Mouse (Mus musculus): ENCODE data around the gene Mpo. TPM values are rescaled to one million over a fixed set of nuclear protein-coding genes. Genes with fewer than 3 reads are reported as not detected.

The Mpo gene
- polyA plus RNA-seq, 1 experiment from 2014 or later, result 0.64 TPM

- H3K27ac ChIP-seq (ENCODE audit: low read length), result no peak overlapping the region
- peak overlapping the region; percentile 20 for H3K4me3 ChIP-seq (ENCODE audit: low read length)
- no peaks in the 10 kb centered on the region for H3K36me3 ChIP-seq (ENCODE audit: control insufficient read depth, insufficient read depth, low read length)
- ATAC-seq (ENCODE audit: low read depth), result peak; percentile 30; the same call in 1 of the 2 replicates
- H3K4me2 ChIP-seq (ENCODE audit: low read depth, low read length), result no peak overlapping the region
- WGBS, result 82% methylated on average over 15 of the region's 15 CpGs
- no peaks in the 10 kb centered on the region for H3K9me3 ChIP-seq (ENCODE audit: control insufficient read depth, low read length)
- H3K27me3 ChIP-seq (ENCODE audit: control insufficient read depth, insufficient read depth, low read depth, low read length), result peaks cover 15% of the 10 kb centered on the region
- H3K4me1 ChIP-seq (replicated peaks; ENCODE audit: control insufficient read depth, insufficient read depth, low read length), result no peaks in the 10 kb centered on the region
- H3K9ac ChIP-seq (ENCODE audit: low read length), result no peak overlapping the region
Observed at GRCm38 (mm10) chr11:87756251-87756820, 37.0 kb upstream of the Mpo start.

- no peak overlapping the region for H3K4me2 ChIP-seq (ENCODE audit: low read depth, low read length)
- ATAC-seq (ENCODE audit: low read depth), result no peak
- peak overlapping the region; percentile 20 for H3K4me3 ChIP-seq (ENCODE audit: low read length)
- H3K9ac ChIP-seq (ENCODE audit: low read length), result no peak overlapping the region
- no peaks in the 10 kb centered on the region for H3K4me1 ChIP-seq (replicated peaks; ENCODE audit: control insufficient read depth, insufficient read depth, low read length)
- H3K27ac ChIP-seq (ENCODE audit: low read length), result no peak overlapping the region
- peaks cover 24% of the 10 kb centered on the region for H3K27me3 ChIP-seq (ENCODE audit: control insufficient read depth, insufficient read depth, low read depth, low read length)
- H3K36me3 ChIP-seq (ENCODE audit: control insufficient read depth, insufficient read depth, low read length), result no peaks in the 10 kb centered on the region
- 82% methylated on average over 25 of the region's 25 CpGs for WGBS
- no peaks in the 10 kb centered on the region for H3K9me3 ChIP-seq (ENCODE audit: control insufficient read depth, low read length)
Observed at GRCm38 (mm10) chr11:87757001-87757954, 36.1 kb upstream of the Mpo start.

- Histone ChIP-seq H3K27me3 (ENCODE audit: control insufficient read depth, insufficient read depth, low read depth, low read length) (peaks cover 35% of the 10 kb centered on the region), H3K9me3 (ENCODE audit: control insufficient read depth, low read length) (no peaks in the 10 kb centered on the region), H3K9ac (ENCODE audit: low read length) (no peak overlapping the region), H3K4me3 (ENCODE audit: low read length) (no peak overlapping the region), H3K27ac (ENCODE audit: low read length) (no peak overlapping the region), H3K36me3 (ENCODE audit: control insufficient read depth, insufficient read depth, low read length) (no peaks in the 10 kb centered on the region), H3K4me2 (ENCODE audit: low read depth, low read length) (no peak overlapping the region), H3K4me1 (replicated peaks; ENCODE audit: control insufficient read depth, insufficient read depth, low read length) (peaks cover under 1% of the 10 kb centered on the region)
- no peak for ATAC-seq (ENCODE audit: low read depth)
- 74% methylated on average over 7 of the region's 7 CpGs for WGBS
Observed at GRCm38 (mm10) chr11:87758161-87758911, 35.0 kb upstream of the Mpo start.

- WGBS, result 60% methylated on average over 4 of the region's 4 CpGs
- Histone ChIP-seq H3K27me3 (ENCODE audit: control insufficient read depth, insufficient read depth, low read depth, low read length) (peaks cover 42% of the 10 kb centered on the region), H3K36me3 (ENCODE audit: control insufficient read depth, insufficient read depth, low read length) (no peaks in the 10 kb centered on the region), H3K4me1 (replicated peaks; ENCODE audit: control insufficient read depth, insufficient read depth, low read length) (peaks cover 5% of the 10 kb centered on the region), H3K9me3 (ENCODE audit: control insufficient read depth, low read length) (no peaks in the 10 kb centered on the region), H3K4me2 (ENCODE audit: low read depth, low read length) (no peak overlapping the region), H3K27ac (ENCODE audit: low read length) (no peak overlapping the region), H3K4me3 (ENCODE audit: low read length) (no peak overlapping the region), H3K9ac (ENCODE audit: low read length) (no peak overlapping the region)
- no peak for ATAC-seq (ENCODE audit: low read depth)
Observed at GRCm38 (mm10) chr11:87758957-87759608, 34.3 kb upstream of the Mpo start.

- no peaks in the 10 kb centered on the region for H3K9me3 ChIP-seq (ENCODE audit: control insufficient read depth, low read length)
- H3K9ac ChIP-seq (ENCODE audit: low read length), result no peak overlapping the region
- no peaks in the 10 kb centered on the region for H3K36me3 ChIP-seq (ENCODE audit: control insufficient read depth, insufficient read depth, low read length)
- peaks cover 47% of the 10 kb centered on the region for H3K27me3 ChIP-seq (ENCODE audit: control insufficient read depth, insufficient read depth, low read depth, low read length)
- H3K4me1 ChIP-seq (replicated peaks; ENCODE audit: control insufficient read depth, insufficient read depth, low read length), result peaks cover 5% of the 10 kb centered on the region
- no peak overlapping the region for H3K4me2 ChIP-seq (ENCODE audit: low read depth, low read length)
- 3% methylated on average over 3 of the region's 3 CpGs for WGBS
- no peak overlapping the region for H3K27ac ChIP-seq (ENCODE audit: low read length)
- no peak overlapping the region for H3K4me3 ChIP-seq (ENCODE audit: low read length)
- ATAC-seq (ENCODE audit: low read depth), result no peak
Observed at GRCm38 (mm10) chr11:87759609-87760005, 33.8 kb upstream of the Mpo start.

GRCm38 (mm10) chr11:87760301-87761081 is 32.9 kb upstream of the Mpo start, which contains the start of gene Tspoap1:
Gene Tspoap1 (plus strand): TSS chr11:87760541.
- no peaks in the 10 kb centered on the region for H3K9me3 ChIP-seq (ENCODE audit: control insufficient read depth, low read length)
- no peak within 1 kb of the TSS for H3K27ac ChIP-seq (ENCODE audit: low read length)
- WGBS, result 10% methylated on average over 23 of the region's 23 CpGs
- H3K36me3 ChIP-seq (ENCODE audit: control insufficient read depth, insufficient read depth, low read length), result no peaks in the 10 kb centered on the region
- H3K4me3 ChIP-seq (ENCODE audit: low read length), result no peak within 1 kb of the TSS
- H3K27me3 ChIP-seq (ENCODE audit: control insufficient read depth, insufficient read depth, low read depth, low read length), result peaks cover 56% of the 10 kb centered on the region
- no peak within 1 kb of the TSS for H3K4me2 ChIP-seq (ENCODE audit: low read depth, low read length)
- peaks cover 5% of the 10 kb centered on the region for H3K4me1 ChIP-seq (replicated peaks; ENCODE audit: control insufficient read depth, insufficient read depth, low read length)
- ATAC-seq (ENCODE audit: low read depth), result no peak
- H3K9ac ChIP-seq (ENCODE audit: low read length), result no peak within 1 kb of the TSS

GRCm38 (mm10) chr11:87761181-87761721 is 32.1 kb upstream of the Mpo start:
- H3K9me3 ChIP-seq (ENCODE audit: control insufficient read depth, low read length), result no peaks in the 10 kb centered on the region
- 58% methylated on average over 11 of the region's 11 CpGs for WGBS
- H3K36me3 ChIP-seq (ENCODE audit: control insufficient read depth, insufficient read depth, low read length), result no peaks in the 10 kb centered on the region
- no peak for ATAC-seq (ENCODE audit: low read depth)
- H3K9ac ChIP-seq (ENCODE audit: low read length), result no peak overlapping the region
- no peak overlapping the region for H3K4me3 ChIP-seq (ENCODE audit: low read length)
- H3K4me2 ChIP-seq (ENCODE audit: low read depth, low read length), result no peak overlapping the region
- peaks cover 5% of the 10 kb centered on the region for H3K4me1 ChIP-seq (replicated peaks; ENCODE audit: control insufficient read depth, insufficient read depth, low read length)
- H3K27me3 ChIP-seq (ENCODE audit: control insufficient read depth, insufficient read depth, low read depth, low read length), result peaks cover 64% of the 10 kb centered on the region
- no peak overlapping the region for H3K27ac ChIP-seq (ENCODE audit: low read length)

All from lung, embryonic 16.5 days (tissue).